Mouse (Mus musculus): ENCODE measurements around the gene Cnksr1.

The Cnksr1 gene

DNA sequence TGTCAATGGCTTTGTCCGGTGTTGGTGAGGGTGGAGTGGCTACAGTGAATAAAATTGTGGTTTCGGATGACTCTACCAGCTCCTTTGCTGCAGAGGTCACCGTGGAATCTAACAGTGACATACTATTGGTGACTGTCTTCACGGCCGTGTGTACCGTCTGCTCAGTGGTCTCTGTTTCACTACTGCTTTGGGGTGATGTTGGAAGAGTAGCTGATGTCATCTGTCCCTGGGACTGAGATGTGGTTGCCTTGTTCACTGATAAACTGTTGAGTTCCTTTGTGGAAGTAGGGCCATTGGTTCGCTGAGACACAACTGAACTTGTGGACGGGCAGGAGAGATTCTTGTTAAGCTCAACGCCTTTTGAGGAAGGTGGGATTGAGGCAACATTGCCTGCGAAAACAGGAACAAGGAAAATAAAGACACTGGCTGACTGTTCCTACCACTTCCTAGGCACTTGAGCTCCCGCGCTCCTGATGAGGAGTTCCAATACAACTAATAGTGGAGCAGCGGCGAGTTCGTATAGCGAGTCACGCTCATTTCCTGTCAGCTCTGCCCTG, 34.8 kb downstream of the Cnksr1 start:
- no peak for DNase-seq (ENCODE audit: low read depth in 2 of 2, low spot score in 2 of 2)

DNA sequence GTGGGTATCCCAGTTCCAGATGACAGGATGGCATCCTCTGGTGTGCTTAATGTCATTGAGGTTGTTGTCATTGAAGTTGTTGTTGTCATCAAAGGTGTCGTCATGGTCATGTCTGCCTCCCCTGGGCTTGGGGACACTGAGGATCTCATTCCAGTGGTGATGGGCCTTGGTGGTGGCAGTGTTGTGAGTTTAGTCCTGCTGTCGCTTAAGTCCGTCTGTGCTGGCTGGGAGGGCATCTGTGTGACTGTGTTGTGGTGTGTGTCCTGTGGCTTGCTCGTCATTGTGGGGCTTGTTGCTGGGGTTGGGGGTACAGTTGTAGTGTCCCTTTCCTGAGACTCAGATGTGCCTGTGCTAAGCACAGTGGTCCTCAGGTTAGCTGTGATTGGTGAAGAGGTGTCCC, 35.3 kb downstream of the Cnksr1 start, which contains the start of gene Gm7534:
Gm7534 (minus strand) TSS at position 101 of the 400 bp plus-strand sequence.
- no peak for DNase-seq (ENCODE audit: low read depth in 2 of 2, low spot score in 2 of 2)

DNA sequence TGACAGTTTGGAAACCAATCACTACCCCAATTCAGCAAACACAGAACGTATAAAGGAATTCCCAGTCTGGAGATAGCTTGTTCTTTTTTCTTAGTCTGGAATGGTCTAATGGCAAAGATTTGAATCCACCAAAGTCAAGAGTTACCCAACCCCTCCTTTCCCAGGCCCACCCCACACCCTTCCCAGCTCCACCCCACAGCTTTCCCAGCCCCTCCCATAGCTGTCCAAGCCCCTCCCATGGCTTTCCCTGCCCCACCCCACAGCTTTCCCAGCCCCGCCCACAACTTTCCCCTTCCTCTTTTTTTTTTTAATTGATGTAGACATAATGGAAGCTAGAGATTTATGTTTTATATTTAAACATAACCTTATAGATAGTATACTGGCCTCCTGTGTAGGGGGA, 38.8 kb downstream of the Cnksr1 start:
- no peak for DNase-seq (ENCODE audit: low read depth in 2 of 2, low spot score in 2 of 2)

DNA sequence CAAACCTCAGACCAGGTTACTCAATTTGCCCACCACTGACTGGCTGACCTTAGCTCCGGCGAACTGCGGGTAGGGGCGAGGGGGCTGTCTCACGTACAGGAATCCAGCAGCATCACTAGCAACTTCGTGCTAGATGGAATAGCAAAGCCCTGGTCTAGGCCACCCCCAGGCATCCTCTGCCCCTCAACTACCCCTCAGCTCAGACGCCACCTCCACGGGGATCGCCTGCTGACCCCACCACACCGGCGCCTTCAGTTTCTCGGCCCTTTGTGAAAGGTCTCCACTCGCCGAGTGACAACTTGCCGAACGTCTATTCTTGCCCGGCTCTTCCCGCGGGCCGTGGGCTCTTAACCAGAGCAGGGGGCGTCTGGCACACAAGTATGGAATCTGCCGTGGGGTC, 51.9 kb downstream of the Cnksr1 start:
- DNase-seq (ENCODE audit: low read depth in 2 of 2, low spot score in 2 of 2), result no peak

DNA sequence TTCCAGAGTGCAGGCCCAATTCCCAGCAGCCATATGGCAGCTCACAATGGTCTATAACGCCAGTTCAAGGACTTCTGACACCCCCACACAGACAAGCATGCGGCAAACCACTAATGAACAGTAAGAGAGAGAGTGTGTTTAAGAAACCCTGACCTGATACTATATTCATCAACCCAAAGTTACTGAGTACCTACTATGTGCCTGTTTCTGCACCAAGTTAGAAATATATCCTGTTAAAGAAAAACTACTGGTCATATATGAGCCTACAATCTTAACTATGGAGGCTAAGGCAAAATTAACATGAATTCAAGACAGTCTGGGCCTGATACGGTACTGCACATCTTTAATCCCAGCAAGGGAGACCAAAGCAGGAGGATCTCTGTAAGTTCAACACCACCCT, 52.6 kb downstream of the Cnksr1 start:
- no peak for DNase-seq (ENCODE audit: low read depth in 2 of 2, low spot score in 2 of 2)

DNA sequence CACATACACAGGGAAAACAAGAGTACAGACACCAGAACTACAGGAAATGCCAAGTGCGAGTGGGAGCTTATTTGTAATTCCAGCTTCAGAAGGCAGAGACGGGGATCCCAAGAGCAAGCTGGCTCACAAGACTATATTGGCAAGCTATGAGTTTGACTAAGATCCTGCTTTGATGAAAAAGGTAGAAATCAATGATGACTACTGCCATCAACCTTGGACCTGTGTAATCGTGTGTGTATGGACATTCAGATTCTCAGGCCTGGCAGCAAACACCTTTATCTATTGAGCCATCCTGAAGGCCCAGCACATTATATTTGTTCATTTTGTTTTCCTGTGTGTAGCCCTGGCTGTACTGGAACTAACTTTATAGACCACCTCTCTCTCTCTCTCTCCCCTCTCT, 54.5 kb downstream of the Cnksr1 start:
- DNase-seq (ENCODE audit: low read depth in 2 of 2, low spot score in 2 of 2), result no peak

DNA sequence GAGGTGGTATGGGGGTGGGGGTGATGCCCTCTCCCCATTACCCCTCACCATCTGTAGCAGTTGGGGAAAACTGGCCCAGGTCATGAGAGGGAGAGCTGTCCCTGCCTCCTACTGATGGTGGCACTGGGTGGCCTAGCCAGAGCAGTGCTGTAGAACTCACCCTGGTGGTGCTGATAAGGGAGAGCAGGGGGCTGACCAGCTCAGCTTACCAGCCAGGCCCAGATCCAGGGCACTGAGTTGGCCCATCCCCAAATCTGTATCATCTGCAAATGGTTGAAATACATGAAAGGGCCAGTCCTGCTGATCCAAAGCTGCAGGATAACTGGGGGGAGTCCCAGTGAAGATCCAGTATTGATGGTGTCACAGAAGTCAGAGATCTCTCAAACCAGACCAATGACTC, 56.4 kb downstream of the Cnksr1 start:
- no peak for DNase-seq (ENCODE audit: low read depth in 2 of 2, low spot score in 2 of 2)

DNA sequence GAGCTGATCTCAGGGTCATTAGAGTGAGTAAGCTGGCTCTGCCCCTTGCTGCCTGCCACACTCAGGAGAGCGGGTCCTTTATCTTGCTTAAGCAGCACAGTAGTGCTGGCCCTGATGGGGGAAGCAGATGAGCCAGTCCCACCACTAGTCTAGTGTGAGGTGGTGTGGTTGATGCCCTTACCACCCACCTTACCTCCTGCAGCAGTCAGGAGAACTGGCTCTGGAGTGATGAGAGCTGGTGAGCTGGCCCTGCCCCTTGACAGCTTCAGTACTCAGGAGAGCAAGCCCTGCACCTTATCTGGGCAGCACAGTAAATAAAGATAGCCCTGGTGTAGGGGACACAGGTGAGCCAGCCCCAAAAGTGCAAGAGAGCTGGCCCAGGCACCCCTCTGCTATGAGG, 57.1 kb downstream of the Cnksr1 start:
- DNase-seq (ENCODE audit: low read depth in 2 of 2, low spot score in 2 of 2), result no peak
